Mouse (Mus musculus): ENCODE measurements around the gene Syt6.

Gene Syt6

DNA sequence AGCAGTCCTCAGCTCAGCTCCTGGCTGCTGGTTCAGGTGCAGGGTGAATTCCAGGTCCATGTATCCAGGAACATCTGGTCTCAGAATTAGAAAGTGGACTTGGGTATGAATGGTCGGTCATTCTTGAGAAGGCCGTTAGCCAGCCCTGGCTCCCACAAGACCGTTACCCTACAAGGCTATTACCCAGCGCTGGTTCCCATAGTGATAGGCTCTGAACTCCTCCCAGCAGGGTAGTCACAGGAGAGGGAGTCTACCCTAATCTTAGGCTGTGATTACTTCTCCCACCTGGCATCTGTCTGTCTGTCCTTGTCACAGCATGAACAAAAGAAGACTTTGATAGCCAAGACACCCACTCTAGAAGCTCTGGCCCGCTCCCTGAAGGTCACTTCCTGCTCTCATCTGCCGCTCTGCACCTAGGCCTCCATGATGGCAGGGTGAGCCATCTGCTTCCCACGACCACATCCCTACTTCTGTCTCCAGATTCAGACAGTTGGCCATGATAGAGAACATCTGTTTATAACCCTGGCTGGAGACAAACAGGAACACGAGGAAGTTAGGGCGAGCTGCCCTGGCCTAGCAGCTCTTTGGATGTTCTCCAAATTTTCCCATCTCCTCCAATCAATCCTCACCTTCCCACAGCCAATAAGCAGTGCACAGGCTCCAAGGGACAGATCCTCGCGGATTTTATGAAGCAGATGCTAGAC, 72.3 kb downstream of the Syt6 start:
- no peak for DNase-seq (ENCODE audit: low spot score)

DNA sequence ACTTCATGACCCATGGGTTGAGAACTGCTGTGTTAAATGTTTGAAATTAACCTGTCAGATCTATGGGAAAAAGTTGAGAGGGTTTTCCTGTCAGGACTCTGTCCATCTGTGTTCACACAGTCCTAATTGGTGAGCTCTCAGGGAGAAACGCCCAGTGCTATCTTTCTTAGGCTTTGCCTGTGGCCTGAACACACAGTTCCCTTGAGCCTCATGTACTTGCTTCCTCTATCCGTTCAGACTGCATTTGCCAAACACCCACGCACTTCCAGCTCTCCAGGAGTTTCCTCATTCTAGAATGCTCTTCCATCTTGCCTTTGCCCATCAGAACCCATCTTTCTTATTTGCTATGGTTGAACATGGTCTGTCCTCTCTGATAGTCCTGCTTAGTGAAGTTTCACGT, 73.5 kb downstream of the Syt6 start:
- DNase-seq (ENCODE audit: low spot score) = no peak

DNA sequence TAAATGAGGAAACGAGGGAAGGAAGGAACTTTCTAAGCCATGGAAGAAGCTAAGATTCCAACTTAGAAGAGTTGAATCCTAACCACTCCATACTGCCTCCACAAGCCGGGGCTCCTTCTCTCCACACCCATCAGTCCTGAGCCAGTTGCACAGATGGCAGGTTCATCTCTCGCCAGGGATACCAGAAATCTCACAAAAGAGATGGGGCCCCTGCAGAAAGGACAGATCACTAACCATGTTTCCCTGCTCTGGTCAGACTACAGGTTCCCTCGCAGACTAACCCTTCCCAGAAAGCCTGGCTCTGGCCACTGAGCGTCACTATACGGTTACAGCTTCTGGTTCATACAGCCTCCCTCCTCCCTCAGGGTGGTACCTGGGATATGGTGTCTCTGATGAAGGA, 74.7 kb downstream of the Syt6 start:
- no peak for DNase-seq (ENCODE audit: low spot score)

DNA sequence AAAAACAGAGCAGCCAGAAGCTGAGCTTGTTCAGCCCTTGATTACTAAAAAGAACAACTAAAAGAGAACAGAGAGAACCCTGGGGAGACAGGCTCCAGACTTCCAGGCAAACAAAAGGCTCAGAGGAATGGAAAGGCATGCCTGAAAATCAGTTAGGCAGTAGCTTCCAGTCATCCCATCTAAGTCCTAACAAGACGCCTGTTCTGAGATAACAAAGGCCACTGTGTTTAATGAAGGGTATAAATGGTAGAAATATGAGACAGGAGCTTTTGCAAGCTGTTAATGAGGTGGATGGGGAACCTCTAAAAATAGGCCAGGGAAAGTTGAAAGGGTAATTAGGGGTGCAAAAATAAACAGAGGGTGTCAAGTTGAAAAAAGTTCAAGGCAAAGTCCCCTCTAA, 75.4 kb downstream of the Syt6 start:
- no peak for DNase-seq (ENCODE audit: low spot score)

DNA sequence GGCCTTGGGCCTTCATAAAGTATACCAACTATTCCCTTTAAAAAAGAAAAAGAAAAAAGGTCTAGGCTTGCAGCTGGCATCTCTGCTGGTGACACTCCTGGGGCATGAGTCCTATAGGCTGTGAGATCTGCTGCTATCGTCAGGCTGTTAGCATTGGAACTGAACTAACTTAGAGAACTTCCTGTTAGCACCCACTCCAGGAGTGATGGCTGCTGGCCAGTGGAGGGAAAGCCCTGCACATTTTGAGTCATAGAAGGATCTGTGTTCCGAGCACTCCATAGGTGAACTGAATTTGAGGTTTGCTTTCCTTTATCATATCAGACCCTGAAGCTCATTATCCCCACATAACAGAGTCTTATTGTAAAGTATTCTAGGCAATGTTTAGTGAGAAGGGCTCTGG, 85.0 kb downstream of the Syt6 start:
- DNase-seq (ENCODE audit: low spot score) = no peak

DNA sequence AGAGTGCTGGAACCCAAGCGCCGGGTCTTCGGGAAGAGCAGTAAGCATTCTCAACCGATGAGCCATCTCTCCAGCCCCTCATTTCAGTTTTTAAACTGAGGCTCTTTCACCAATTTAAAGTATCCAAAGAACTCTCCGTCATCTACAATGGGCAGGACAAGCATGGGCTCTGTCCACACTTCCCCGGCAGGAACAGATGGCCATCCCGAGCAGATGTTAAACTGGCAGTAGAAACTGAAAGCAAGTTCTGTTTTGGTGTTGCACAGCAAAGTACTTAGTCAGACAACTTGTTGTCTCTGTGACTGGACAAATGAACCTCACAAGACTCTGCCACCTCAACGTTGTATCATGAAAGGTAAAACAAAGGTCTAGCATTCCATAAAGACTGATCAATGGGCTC, 86.7 kb downstream of the Syt6 start:
- DNase-seq (ENCODE audit: low spot score) = no peak

DNA sequence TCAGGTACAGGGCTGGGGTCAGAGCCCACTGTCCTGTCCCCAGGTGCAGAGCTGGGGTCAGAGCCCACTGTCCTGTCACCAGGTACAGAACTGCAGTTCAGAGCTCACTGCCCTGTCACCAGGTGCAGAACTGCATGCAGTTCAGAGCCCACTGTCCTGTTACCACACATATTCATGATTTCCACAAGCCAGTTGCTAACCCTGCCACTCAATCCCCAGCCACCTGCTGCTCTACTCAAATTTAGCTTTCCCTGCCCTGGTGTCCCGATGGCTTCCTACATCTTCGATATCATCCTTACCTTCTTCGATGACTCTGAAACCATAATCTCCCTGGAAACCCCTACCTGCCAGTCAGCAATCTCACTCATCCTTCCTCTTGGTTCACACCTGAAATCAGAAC, 88.4 kb downstream of the Syt6 start:
- no peak for DNase-seq (ENCODE audit: low spot score)

DNA sequence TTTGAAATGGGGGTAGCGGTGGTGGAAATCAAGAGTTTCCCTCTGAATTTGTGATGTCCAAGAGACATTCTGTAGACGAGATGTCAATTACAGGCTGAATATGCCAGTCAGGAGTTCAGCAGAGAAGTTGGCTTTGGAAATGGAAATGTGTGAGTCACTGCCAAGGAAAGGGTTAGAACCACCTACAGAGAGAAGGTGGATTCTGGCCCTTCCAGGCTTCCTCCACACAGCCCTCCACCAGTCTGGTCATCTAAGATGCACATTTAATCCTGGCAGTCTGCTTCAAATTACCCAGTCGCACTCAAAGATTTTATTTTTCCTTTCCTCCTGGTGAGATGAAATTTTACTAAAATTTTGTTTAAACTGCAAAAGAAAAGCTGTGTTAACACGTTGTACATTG, 97.1 kb downstream of the Syt6 start:
- DNase-seq (ENCODE audit: low spot score) = no peak

DNA sequence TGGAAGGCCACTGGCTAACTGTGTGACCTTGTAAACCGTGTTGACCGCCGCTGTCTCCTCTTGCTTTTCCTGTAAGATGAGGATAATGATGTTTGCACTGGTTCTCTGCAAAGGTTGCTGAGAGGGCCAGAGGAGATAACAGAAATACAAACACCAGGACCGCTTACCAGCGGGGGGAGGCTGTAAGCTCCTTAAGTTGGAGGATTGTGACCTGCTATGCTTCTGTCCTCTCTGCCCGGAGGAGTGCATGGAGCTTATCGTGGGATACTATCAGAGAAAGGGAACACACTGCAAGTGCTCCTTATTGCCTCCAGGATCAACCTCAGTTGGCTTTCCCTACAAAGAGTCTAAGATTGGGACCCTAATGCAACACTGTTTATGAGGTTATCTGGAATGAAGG, 97.7 kb downstream of the Syt6 start:
- no peak for DNase-seq (ENCODE audit: low spot score)

DNA sequence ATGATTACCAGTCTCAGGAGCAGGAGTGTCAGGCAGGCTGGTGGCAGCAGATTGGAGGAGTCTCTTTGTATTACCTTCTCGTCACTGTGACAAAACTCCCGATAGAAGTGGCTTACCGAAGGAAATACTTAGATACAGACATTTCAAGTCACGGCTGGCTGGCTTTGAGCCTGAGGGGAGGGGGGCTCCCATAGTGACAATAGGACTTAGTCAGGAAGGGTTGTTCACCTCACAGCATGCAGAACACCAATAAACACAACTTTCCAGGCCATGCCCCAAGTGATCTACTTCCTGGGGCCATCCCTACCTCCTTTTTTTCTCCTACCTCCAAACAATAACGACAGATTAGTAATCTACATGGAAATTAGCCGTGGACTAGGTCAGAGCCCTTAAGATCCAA, 103.8 kb downstream of the Syt6 start:
- no peak for DNase-seq (ENCODE audit: low spot score)

DNA sequence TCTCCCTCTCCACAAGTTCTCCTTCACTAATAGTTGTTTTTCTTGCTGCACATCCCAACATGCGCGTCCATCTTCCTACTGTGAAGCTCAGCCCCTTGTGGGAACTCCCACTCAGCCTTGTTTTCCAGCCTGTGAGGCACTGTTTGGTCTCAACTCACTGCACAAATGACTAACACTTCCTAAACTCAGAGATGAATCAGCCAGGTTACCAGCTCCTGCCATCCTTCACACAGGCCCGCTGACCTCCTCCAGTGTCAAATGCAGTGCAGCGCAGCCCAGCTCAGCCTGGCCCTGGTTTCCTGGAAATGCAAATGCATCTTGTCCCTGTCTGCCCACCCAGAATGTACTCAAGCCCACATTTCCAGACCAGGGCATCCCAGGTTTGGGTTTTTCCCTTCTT, 107.4 kb downstream of the Syt6 start:
- DNase-seq (ENCODE audit: low spot score) = no peak

DNA sequence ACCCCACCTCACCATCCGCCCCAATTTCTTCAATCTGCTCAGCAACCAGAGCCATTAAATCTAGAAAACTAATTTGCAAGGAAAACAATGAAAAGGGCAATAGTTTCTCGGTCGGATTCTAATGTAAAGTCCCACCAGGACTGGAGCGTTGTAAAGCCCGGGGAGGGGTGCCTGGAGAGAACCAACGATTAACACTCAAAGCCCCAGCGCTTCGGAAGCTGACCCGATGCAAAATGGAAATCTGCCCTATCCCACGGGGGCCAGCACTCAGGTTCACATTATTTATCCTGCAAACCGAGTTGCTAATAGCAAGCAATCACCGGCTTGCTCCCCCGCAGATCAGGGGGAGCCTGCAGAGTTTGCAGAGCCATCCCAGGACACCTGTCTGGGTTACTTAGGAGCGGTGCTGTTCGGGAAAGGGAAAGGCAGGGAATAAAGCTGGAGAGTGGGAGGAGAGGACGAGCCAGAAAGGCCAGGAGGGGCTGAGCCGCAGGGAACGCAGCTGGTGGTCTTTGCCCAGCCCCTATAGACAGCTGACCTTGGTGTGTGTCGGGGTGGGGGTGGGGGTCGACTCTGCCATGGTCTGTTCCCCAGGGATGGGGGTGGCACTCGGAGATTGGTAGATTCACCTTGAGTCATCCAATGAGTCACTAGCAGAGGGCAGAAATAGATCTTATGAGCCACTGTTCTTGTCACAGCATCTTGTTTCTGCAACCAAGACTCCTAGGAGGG, 108.4 kb downstream of the Syt6 start:
- no peak for DNase-seq (ENCODE audit: low spot score)

DNA sequence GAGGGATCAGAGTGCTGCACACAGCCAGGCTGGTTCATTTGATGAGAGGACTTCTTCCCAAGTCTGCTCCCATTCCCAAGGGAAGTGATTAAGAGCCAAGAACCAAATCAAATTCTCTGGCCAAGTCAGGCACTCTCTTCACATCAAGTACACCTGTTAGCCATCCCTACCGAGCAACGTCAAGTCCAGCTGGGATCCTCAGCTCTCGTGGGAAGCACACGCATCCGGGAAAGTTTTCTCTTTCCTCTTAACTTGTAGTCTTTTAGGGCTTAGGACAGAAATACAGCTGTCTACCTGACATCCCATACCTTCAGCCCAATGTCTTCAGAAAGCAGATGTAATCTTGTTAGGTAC, 108.9 kb downstream of the Syt6 start:
- DNase-seq (ENCODE audit: low spot score) = no peak

DNA sequence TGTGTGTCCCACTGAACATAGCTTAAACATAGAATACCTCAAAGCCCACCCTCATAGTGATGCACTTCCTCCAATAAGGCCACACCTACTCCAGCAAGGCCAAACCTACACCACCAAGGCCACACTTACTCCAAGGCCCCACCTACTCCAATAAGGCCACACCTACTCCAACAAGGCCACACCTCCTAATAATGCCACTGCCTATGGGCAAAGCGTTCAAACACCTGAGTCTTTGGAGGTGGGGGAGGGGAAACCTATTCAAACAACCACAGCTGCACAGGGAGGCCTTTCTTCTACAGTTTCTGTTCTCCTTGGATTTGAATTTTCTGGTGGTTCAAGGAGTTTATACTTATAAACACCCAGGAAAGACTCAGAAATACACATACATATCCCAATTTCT, 114.0 kb downstream of the Syt6 start:
- DNase-seq (ENCODE audit: low spot score) = no peak

DNA sequence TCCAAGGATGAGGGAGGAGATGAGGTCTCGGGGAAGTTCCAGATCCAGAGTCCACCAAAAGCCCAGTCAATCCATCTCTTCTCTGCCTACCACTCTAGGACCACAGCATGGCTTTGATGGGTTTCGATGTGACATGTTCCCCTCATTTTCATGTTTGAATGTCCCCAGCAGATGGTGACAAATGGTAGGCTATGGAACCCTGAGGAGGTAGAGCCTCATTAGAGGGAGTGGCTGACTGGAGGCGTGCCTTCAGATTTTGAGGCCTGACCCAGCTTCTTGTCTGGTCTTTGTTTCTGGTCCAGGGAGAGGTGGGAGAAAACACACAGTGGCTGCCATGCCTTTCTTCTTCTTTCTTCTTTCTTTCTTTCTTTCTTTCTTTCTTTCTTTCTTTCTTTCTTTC, 115.5 kb downstream of the Syt6 start:
- peak; percentile 6 for DNase-seq (ENCODE audit: low spot score)
